Mouse (Mus musculus): ENCODE data around the gene 2810006K23Rik.
"Not testable (repeated sequence)": the region's sequence is repeated elsewhere in the genome, so short reads cannot be mapped to it uniquely, and the experiment has no call there.

GRCm38 (mm10) chr5:124341753-124342339 lies 14.0 kb downstream of the 2810006K23Rik start:
- not testable (repeated sequence) for TF ChIP-seq FOSL1 (IDR thresholded peaks at IDR 0.05; ENCODE audit: insufficient read depth, low read length, poor library complexity, severe bottlenecking); MYOG (IDR thresholded peaks at IDR 0.05; ENCODE audit: control insufficient read depth, extremely low read depth, insufficient read length); CTCF (IDR thresholded peaks at IDR 0.05; ENCODE audit: control insufficient read depth, insufficient read depth, insufficient read length); MAX (IDR thresholded peaks at IDR 0.05); USF1 (IDR thresholded peaks at IDR 0.05; ENCODE audit: low read depth)
